Mouse (Mus musculus): Measurements from ENCODE around the gene Tac2. TPM values are rescaled to one million over a fixed set of nuclear protein-coding genes. Genes with fewer than 3 reads are reported as not detected.
A peak's percentile ranks its signal among the peaks of the same experiment; 100 is the strongest.

The Tac2 gene
- total RNA-seq, 2 experiments from 2014 or later, result 5.2 to 6.3 TPM

GRCm38 (mm10) chr10:127721671-127722418 is 2.4 kb upstream of the Tac2 start:
- no peak for DNase-seq (ENCODE audit: low spot score in 2 of 2)

- DNase-seq (ENCODE audit: low spot score in 2 of 2), result no peak
These were observed 858 bp downstream of the Tac2 start for GRCm38 (mm10) chr10:127725136-127725535.

GRCm38 (mm10) chr10:127728437-127728836 is 4.2 kb downstream of the Tac2 start:
- DNase-seq (ENCODE audit: low spot score in 2 of 2), result no peak

- no peak for DNase-seq (ENCODE audit: low spot score in 2 of 2)
These were observed 6.1 kb downstream of the Tac2 start for GRCm38 (mm10) chr10:127730285-127730932.

GRCm38 (mm10) chr10:127730933-127731310 is 6.6 kb downstream of the Tac2 start:
- no peak for DNase-seq (ENCODE audit: low spot score in 2 of 2)

GRCm38 (mm10) chr10:127731397-127731796 is 7.1 kb downstream of the Tac2 start:
- DNase-seq (ENCODE audit: low spot score in 2 of 2), result no peak

GRCm38 (mm10) chr10:127734434-127734833 is 10.2 kb downstream of the Tac2 start:
- peak in 1 of 2 experiments; percentile 53 for DNase-seq (ENCODE audit: low spot score in 2 of 2)

GRCm38 (mm10) chr10:127736266-127736665 is 12.0 kb downstream of the Tac2 start:
- DNase-seq (ENCODE audit: low spot score in 2 of 2), result no peak

GRCm38 (mm10) chr10:127736916-127737315 is 12.6 kb downstream of the Tac2 start:
- DNase-seq (ENCODE audit: low spot score in 2 of 2), result no peak

- no peak for DNase-seq (ENCODE audit: low spot score in 2 of 2)
These were observed 13.3 kb downstream of the Tac2 start for GRCm38 (mm10) chr10:127737552-127737951.

GRCm38 (mm10) chr10:127738151-127738882 is 14.0 kb downstream of the Tac2 start:
- no peak for DNase-seq (ENCODE audit: low spot score in 2 of 2)

- peak; percentile 66 to 77 for DNase-seq (ENCODE audit: low spot score in 2 of 2)
These were observed 14.9 kb downstream of the Tac2 start, which contains the start of gene Zbtb39 for GRCm38 (mm10) chr10:127739083-127739660. Gene Zbtb39, plus strand, starts transcription at chr10:127739538.

GRCm38 (mm10) chr10:127739661-127740161 is 15.4 kb downstream of the Tac2 start:
- no peak for DNase-seq (ENCODE audit: low spot score in 2 of 2)

GRCm38 (mm10) chr10:127744661-127745060 is 20.4 kb downstream of the Tac2 start:
- DNase-seq (ENCODE audit: low spot score in 2 of 2), result no peak

- DNase-seq (ENCODE audit: low spot score in 2 of 2), result no peak
These were observed 21.6 kb downstream of the Tac2 start for GRCm38 (mm10) chr10:127745886-127746285.

GRCm38 (mm10) chr10:127747254-127747653 is 23.0 kb downstream of the Tac2 start:
- no peak for DNase-seq (ENCODE audit: low spot score in 2 of 2)

GRCm38 (mm10) chr10:127748847-127749612 is 24.8 kb downstream of the Tac2 start:
- no peak for DNase-seq (ENCODE audit: low spot score in 2 of 2)

GRCm38 (mm10) chr10:127750136-127750777 is 26.0 kb downstream of the Tac2 start:
- DNase-seq (ENCODE audit: low spot score in 2 of 2), result no peak

GRCm38 (mm10) chr10:127751548-127751947 is 27.3 kb downstream of the Tac2 start, which contains the start of gene Gpr182:
Gene Gpr182, minus strand, starts transcription at chr10:127751732.
- no peak for DNase-seq (ENCODE audit: low spot score in 2 of 2)

GRCm38 (mm10) chr10:127754566-127755166 is 30.4 kb downstream of the Tac2 start:
- no peak for DNase-seq (ENCODE audit: low spot score in 2 of 2)
